Mouse (Mus musculus) embryo, embryonic 9.5 days (tissue): Measurements from ENCODE around the gene Krtap28-13.

Source experiments
- DNase-seq: peaks from one replicate; pipeline ENCODE4 v3.0.0-alpha.2; 2017; ENCODE audit errors: extremely low spot score

Gene Krtap28-13

DNA sequence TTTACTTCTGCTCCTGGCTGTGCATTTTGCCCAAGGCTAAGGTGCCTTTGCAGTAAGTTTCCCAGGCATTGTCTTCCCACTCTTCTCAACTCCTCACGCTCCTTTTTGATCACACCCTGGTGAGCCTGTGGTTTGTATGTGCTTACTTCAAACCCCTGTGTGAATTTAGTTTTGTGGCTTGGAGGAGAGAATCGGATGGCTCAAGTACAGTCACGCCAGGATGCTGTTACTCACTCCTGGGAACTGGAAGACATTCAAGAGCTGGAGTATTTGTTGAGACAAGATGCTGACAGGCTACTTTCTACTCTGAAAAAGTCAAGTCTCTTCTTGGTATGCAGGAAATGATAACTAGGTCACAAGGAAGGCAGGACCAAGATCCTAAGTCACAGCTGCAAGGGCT, 30.5 kb downstream of the Krtap28-13 start:
- DNase-seq = no peak

GRCm38 (mm10) chr1:83096935-83097334, 36.2 kb downstream of the Krtap28-13 start:
- no peak for DNase-seq

DNA sequence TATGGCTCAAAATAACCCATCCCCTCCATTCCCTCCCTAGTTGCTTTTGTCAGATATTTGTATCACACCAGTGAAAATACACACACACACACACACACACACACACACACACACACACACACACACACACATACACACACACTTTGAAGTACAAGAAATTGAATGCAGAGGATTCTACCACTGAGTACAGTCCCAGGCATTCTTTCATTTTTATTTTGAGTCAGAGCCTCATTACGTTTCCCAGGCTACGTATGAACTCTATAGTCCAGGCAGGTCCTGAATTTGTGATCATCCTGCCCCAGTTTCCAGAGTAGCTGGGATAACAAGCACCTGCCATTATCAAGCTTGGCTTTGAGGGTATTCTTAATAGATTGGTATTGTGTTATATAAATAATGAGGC, 38.4 kb downstream of the Krtap28-13 start:
- no peak for DNase-seq

DNA sequence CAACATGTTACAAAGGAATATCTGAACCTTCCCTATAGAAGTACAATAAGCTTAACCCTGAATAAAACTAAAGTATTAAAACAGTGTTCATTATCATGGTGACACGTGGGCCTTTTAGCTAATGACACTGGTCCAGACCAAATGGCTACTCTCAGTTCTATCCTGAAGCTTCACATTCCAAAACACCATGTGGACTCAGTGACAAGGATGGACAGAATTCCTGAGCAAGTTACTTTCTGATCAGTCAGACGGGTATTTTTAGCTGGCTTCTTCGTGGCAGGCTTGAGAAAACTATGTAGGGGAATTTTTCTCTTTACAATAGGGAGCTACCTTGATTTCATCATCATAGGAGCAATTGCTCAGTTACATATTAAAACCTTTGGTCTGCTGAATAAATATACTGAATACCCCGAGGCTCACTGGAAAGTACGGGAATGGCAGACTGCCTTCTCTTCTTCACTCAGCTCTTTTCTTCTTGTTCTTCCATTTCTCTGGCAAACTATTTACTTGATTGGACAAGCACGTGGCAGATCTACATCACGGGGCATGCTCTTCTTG, 38.9 kb downstream of the Krtap28-13 start:
- DNase-seq = no peak

DNA sequence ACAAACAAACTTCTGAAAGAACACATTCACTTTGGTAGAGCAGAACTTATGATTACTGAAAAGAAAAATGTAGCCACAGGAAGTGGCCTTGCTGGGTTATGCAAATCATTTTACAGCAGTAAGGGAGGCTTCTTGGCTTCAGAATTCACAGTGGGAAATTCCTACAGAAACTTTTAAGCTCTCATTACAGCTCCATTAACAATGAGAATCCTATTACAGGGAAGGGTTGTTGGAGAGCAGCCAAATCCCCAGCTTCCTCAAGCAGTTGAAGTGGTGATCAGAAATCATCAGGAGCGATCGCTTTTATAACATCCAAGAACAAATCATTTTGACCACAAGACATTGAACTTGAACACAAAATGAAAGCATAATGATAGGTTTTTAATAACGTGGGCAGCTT, 41.2 kb downstream of the Krtap28-13 start:
- no peak for DNase-seq

- DNase-seq = no peak
Observed at GRCm38 (mm10) chr1:83105464-83105863, 44.7 kb downstream of the Krtap28-13 start.

GRCm38 (mm10) chr1:83107410-83107978, 46.8 kb downstream of the Krtap28-13 start:
- DNase-seq = no peak

- DNase-seq = no peak
Observed at GRCm38 (mm10) chr1:83110992-83111391, 50.3 kb downstream of the Krtap28-13 start.
